Mouse (Mus musculus): ENCODE results near the gene Mob3a.
"Not testable (repeated sequence)": the region's sequence is repeated elsewhere in the genome, so short reads cannot be mapped to it uniquely, and the experiment has no call there.

The Mob3a gene

GRCm38 (mm10) chr10:80663485-80664196, 38.1 kb downstream of the Mob3a start:
- DNase-seq (ENCODE audit: low spot score in 2 of 2) = no peak

DNA sequence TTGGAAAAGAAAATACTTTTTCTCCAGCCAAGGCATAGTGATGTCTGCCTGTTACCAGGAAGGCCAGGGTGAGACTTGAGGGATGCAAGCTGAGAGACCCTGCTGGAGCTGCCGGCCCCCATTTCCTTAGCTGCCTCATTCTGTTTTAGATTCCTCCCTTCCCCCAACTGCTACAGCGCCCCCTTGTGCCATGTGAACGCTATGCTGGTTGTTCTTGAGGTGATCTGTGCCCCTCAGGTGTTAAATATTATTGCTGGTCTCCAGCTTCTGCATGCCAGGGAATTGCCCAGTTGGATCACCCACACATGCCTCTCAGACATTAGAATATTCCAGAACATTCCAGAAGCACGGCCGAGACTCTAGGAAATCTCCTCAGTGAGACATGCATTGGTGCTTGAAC, 40.6 kb downstream of the Mob3a start:
- DNase-seq (ENCODE audit: low spot score in 2 of 2) = no peak

DNA sequence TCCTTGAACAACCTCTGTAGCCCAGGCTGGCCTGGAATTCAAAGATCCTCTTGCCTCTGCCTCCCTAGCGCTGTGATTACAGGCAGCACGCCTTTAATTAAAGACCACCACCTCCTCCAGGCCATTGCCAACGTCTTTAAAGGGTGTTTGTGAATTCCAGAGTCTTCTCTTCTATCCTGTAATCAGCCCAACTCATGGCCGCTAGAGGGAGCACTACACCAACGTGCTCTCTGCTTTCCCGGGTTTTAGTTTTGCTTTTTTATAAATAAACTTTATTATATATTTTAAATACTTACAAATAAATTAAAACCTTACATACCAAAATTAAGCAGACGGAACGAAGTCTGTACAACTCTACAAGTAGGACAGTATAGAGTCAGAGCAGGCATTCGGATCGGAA, 42.6 kb downstream of the Mob3a start:
- DNase-seq (ENCODE audit: low spot score in 2 of 2) = peak in 1 of 2 experiments; percentile 63

GRCm38 (mm10) chr10:80658841-80659202, 43.0 kb downstream of the Mob3a start:
- DNase-seq (ENCODE audit: low spot score in 2 of 2) = no peak

- no peak for DNase-seq (ENCODE audit: low spot score in 2 of 2)
These were observed 43.5 kb downstream of the Mob3a start for GRCm38 (mm10) chr10:80658194-80658840.

- no peak for DNase-seq (ENCODE audit: low spot score in 2 of 2)
These were observed 44.7 kb downstream of the Mob3a start, which contains the start of gene Btbd2 for GRCm38 (mm10) chr10:80656863-80657623. Btbd2 (minus strand) TSS chr10:80657071.

DNA sequence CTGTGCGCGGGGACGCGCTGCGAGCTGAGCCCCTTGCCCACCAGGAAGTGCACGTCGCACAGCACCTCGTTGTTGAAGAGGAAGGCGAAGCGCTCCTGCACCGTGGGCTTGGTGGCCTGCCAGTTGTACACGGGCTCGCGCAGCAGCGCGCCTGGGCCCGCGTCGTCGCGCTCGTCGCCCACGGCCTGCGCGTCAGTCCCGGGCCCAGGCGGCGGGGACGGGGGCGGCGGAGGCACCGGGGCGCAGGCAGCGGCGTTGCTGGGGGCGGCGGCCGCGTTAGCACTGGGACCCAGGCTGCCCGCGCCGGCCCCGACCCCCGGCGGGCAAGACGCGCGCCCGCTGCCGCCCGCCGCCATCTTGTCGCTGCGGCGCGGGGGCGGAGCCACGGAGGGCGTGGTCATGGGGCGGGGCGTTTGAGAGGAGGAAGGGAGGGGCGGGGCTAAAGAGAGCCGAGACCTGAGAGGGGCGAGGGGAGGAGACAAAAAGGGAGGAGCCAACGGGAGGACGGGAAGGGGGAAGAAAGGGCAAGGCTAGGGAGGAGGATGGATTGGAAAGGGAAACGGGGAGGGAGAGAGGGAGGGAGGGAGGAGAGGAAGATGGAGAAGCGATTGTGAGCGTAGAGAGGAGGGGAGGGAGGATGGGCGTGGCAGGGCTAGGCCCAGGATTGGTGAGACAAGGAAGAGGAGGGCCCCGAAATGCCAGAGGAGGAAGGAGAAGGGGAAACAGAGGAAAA, 45.5 kb downstream of the Mob3a start:
- DNase-seq (ENCODE audit: low spot score in 2 of 2) = peak; percentile 94

GRCm38 (mm10) chr10:80655406-80656129, 46.2 kb downstream of the Mob3a start:
- DNase-seq (ENCODE audit: low spot score in 2 of 2) = no peak

GRCm38 (mm10) chr10:80654866-80655265, 46.9 kb downstream of the Mob3a start:
- no peak for DNase-seq (ENCODE audit: low spot score in 2 of 2)

DNA sequence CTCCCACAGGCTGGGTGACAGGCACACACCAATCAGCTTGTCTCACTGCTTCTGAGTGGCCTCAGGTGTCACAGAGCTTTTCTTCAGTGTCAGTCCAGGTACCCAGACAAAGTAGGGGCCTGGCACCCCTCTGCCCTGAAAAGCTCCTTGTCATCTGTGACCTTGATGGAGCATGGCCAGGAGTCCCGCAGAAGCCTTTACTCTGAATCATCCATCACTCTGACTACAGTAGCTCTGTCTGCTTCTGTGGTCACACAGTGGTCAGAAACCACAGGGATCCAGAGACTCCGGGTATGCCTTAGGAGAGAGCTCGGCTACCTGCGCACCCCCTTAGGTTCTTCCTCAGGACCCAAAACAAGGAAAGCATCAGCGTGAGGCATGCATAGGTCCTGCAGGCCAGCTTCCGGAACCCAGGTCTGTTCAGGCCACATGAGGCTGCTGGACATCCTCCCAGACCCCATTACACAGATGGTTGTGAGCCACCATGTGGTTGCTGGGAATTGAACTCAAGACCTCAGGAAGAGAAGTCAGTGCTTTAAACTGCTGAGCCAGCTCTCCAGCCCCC, 48.5 kb downstream of the Mob3a start:
- DNase-seq (ENCODE audit: low spot score in 2 of 2) = no peak

- no peak for DNase-seq (ENCODE audit: low spot score in 2 of 2)
These were observed 51.4 kb downstream of the Mob3a start for GRCm38 (mm10) chr10:80650392-80650791.

- DNase-seq (ENCODE audit: low spot score in 2 of 2) = not testable (repeated sequence)
These were observed 51.9 kb downstream of the Mob3a start for GRCm38 (mm10) chr10:80649910-80650309.

DNA sequence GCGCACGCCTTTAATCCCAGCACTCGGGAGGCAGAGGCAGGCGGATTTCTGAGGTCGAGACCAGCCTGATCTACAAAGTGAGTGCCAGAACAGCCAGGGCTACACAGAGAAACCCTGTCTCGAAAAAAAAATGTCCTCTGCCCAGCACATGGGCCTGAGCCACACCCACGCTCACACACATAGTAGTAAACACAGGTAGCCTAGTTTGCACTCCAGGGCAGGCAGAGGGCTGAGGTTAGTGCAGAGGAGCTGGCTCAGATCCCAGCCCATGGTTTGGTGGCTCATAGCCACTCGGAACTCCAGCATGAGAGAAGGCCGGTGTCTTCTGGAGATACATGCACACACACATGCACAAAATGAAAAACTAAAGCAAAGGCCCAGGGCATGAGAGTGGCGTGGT, 54.8 kb downstream of the Mob3a start:
- no peak for DNase-seq (ENCODE audit: low spot score in 2 of 2)

GRCm38 (mm10) chr10:80635345-80635744, 66.4 kb downstream of the Mob3a start:
- no peak for DNase-seq (ENCODE audit: low spot score in 2 of 2)
